Mouse (Mus musculus) liver, embryonic 13.5 days (tissue): ENCODE measurements at regions not wholly inside any gene's neighbourhood (a gene's known extent, or its start where the extent isn't known, plus 50 kb on each side); places are given as distances from the start of the nearest gene placed in this dataset.

Source experiments
- ATAC-seq: fragments of 200-750 bp; cut with Nextera tagmentation; 2 replicates; pipeline ENCODE4 v1.8.0; 2017; ENCODE audit warnings: low read depth, mild to moderate bottlenecking, moderate number of reproducible peaks, moderate library complexity
- DNase-seq: peaks from one replicate; pipeline ENCODE4 v3.0.0; 2022
- H3K27ac ChIP-seq: fragments of 300-500 bp; sonication (generic); 2 replicates; pipeline ENCODE4 v1.5.1; 2015; ENCODE audit warnings: moderate library complexity, mild to moderate bottlenecking, inconsistent platforms
- H3K27me3 ChIP-seq: fragments of 300-500 bp; sonication (generic); 2 replicates; pipeline ENCODE4 v1.6.1; 2015; ENCODE audit warnings: mild to moderate bottlenecking, inconsistent platforms
- H3K36me3 ChIP-seq: fragments of 300-500 bp; sonication (generic); 2 replicates; pipeline ENCODE4 v1.6.1; 2015; ENCODE audit warnings: mild to moderate bottlenecking, inconsistent platforms
- H3K4me1 ChIP-seq: fragments of 300-500 bp; sonication (generic); replicated peaks from 2 replicates; pipeline ENCODE4 v1.6.1; 2015; ENCODE audit warnings: inconsistent platforms
- H3K4me2 ChIP-seq: fragments of 300-500 bp; sonication (generic); 2 replicates; pipeline ENCODE4 v1.6.1; 2015; ENCODE audit warnings: inconsistent platforms, mild to moderate bottlenecking, moderate library complexity
- H3K4me3 ChIP-seq: fragments of 300-500 bp; sonication (generic); replicated peaks from 2 replicates; pipeline ENCODE4 v1.5.1; 2015; ENCODE audit warnings: mild to moderate bottlenecking, inconsistent platforms
- H3K9ac ChIP-seq: fragments of 300-500 bp; sonication (generic); 2 replicates; pipeline ENCODE4 v1.6.1; 2015; ENCODE audit warnings: mild to moderate bottlenecking, inconsistent platforms
- H3K9me3 ChIP-seq: fragments of 300-500 bp; sonication (generic); replicated peaks from 2 replicates; pipeline ENCODE4 v1.6.1; 2016; ENCODE audit warnings: inconsistent platforms
- WGBS: fragments of 180-500 bp; shearing (Covaris S2); methylation state at CpG from one replicate; pipeline ENCODE4 v1.1.7; 2015; ENCODE audit not compliant: insufficient replicate concordance; 5-methylcytosine and 5-hydroxymethylcytosine counted together

DNA sequence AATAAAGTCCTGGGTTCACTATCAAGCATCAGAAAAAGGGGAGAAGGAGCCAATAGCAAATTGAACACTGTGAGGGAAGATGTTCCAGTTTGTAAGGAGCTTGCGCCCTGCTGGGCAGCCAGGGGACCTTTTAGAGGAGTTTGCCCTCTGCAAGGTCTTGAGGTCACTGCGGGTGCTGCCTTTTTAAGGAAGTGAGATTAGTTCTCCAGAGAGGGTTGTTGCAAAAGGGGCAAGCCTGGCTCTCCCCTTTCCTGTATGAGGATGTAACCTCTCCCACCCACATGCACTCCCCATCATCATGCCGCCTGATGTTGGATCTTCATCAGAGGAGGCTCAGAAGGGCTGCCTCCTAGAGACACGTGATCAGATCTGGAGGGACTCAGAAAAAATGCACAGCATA, 237.4 kb downstream of the Mreg start:
- H3K27me3 ChIP-seq, result no peaks in the 10 kb centered on the region
- no peak overlapping the region for H3K4me3 ChIP-seq
- ATAC-seq, result 0 out of 2 replicates have a peak, but pooled peaks have one; percentile 20
- no peak overlapping the region for H3K27ac ChIP-seq
- no peaks in the 10 kb centered on the region for H3K4me1 ChIP-seq
- DNase-seq, result no peak
- 25% methylated on average over 4 of the region's 4 CpGs for WGBS
- no peaks in the 10 kb centered on the region for H3K36me3 ChIP-seq
- H3K9me3 ChIP-seq, result no peaks in the 10 kb centered on the region
- H3K9ac ChIP-seq, result no peak overlapping the region
- H3K4me2 ChIP-seq, result no peak overlapping the region

DNA sequence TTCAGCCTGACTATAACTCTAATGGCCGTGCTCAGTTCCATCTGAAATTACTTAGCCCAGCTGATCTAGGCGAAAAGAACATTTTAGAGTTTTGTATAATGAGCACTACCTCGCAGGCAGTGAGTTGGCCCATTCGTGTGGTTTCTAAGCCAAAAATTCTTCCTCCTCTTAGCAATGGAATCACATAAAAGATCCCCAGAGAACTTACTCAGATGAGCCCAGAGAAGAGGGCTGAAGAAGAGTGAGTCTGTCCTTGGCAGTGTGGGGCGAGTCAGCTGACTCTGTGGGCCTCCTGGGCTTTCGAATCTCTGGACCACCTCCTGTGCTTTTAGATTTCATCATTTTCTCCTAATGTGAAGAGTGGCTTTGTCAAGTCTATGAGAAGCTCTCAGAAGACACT, 240.2 kb downstream of the Mreg start:
- no peaks in the 10 kb centered on the region for H3K27me3 ChIP-seq
- no peak overlapping the region for H3K27ac ChIP-seq
- WGBS, result 67% methylated on average over 6 of the region's 6 CpGs
- H3K36me3 ChIP-seq, result no peaks in the 10 kb centered on the region
- no peak for DNase-seq
- H3K4me1 ChIP-seq, result no peaks in the 10 kb centered on the region
- H3K9me3 ChIP-seq, result no peaks in the 10 kb centered on the region
- H3K4me3 ChIP-seq, result no peak overlapping the region
- ATAC-seq, result no peak
- no peak overlapping the region for H3K4me2 ChIP-seq
- no peak overlapping the region for H3K9ac ChIP-seq

GRCm38 (mm10) chr1:71970771-71971170, 241.3 kb downstream of the Mreg start:
- WGBS, result 63% methylated on average over 2 of the region's 2 CpGs
- H3K4me3 ChIP-seq, result no peak overlapping the region
- H3K4me1 ChIP-seq, result no peaks in the 10 kb centered on the region
- DNase-seq (no peak), ATAC-seq (no peak)
- H3K27me3 ChIP-seq, result no peaks in the 10 kb centered on the region
- H3K4me2 ChIP-seq, result no peak overlapping the region
- H3K27ac ChIP-seq, result no peak overlapping the region
- H3K9ac ChIP-seq, result no peak overlapping the region
- H3K36me3 ChIP-seq, result no peaks in the 10 kb centered on the region
- H3K9me3 ChIP-seq, result no peaks in the 10 kb centered on the region

DNA sequence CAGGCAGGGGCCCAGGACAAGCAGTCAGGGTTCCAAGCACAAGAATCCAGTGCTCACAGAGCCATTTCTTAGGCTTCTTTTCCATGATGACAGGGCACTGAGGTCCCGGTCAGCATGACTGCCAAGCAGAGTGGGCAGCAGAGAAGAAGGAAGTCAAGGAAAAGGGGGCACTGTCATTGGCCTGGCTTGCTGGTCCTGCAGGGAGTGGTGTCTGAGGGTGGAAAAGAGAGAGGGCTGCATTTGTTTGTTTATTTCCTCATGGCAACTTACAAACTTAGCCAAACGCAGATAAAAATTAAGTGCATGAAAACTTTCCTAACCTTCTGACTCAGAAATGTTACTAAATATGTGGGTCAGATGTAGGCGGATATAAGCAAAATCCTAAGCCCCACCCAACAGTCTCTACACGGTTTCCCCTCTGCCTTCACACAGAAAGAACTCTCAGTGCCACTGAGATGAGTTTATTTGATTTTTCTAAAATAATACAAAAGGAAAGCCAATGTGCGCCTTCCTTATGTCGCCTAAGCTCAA, 244.5 kb downstream of the Mreg start:
- Histone ChIP-seq H3K9ac (no peak overlapping the region), H3K9me3 (no peaks in the 10 kb centered on the region), H3K27ac (no peak overlapping the region), H3K27me3 (no peaks in the 10 kb centered on the region), H3K4me1 (no peaks in the 10 kb centered on the region), H3K4me3 (no peak overlapping the region), H3K36me3 (no peaks in the 10 kb centered on the region), H3K4me2 (no peak overlapping the region)
- DNase-seq, result no peak
- no peak for ATAC-seq
- 76% methylated on average over 6 of the region's 6 CpGs for WGBS

DNA sequence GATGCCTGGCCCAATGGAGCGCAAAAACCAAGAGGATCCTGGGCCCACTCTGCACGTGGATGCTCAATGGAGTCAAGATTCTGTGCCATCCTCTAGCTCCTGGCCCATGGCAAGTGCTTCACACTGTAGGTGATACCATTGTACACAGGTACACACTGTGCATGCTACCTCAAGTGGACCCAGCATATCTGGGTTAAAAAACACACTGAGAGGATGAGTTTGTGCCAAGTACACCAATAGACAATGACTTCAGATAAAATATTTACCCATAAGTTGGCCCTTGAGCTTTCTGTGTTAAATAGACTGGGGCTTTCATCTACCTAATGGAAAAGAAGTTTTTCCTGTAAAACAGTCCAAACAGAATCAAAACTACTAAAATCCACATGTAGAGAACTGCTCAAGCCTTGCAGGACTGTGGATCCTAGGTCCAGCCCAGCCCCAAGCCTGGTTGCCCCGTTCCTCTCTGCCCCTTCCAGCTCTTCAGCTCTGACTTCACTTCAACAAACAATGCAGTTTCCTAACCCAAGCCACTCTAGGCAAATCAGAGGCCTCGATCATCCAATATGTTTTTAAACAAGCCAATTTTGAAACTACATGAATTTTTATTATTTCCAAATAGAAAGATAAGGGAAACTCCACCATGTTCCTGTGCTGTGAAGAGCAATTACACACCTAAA, 247.5 kb downstream of the Mreg start:
- no peak overlapping the region for H3K27ac ChIP-seq
- no peaks in the 10 kb centered on the region for H3K27me3 ChIP-seq
- H3K4me2 ChIP-seq, result no peak overlapping the region
- no peak for DNase-seq
- H3K4me1 ChIP-seq, result no peaks in the 10 kb centered on the region
- no peaks in the 10 kb centered on the region for H3K9me3 ChIP-seq
- no peak overlapping the region for H3K9ac ChIP-seq
- H3K4me3 ChIP-seq, result no peak overlapping the region
- H3K36me3 ChIP-seq, result no peaks in the 10 kb centered on the region
- 60% methylated on average over 4 of the region's 4 CpGs for WGBS
- no peak for ATAC-seq

DNA sequence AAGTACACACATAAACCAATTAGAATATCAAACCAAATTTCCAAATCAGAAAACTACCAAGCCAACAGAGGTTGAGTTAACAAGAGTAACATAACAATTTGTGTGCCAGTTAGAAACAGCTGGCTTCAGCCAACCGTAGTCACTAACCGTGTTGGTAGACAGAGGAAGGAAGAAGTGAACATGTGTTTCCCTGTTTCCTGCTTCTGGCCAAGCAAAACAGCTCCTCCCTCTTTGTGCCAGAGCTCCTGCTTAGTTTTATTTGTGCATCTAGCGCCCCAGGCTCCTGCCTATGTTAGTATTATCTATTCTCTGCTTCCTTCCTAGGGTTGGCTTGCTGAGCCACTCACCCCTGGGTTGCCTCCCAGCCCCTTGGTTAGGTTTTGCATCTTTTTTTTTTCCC, 255.2 kb downstream of the Mreg start:
- H3K27ac ChIP-seq, result no peak overlapping the region
- DNase-seq, result no peak

DNA sequence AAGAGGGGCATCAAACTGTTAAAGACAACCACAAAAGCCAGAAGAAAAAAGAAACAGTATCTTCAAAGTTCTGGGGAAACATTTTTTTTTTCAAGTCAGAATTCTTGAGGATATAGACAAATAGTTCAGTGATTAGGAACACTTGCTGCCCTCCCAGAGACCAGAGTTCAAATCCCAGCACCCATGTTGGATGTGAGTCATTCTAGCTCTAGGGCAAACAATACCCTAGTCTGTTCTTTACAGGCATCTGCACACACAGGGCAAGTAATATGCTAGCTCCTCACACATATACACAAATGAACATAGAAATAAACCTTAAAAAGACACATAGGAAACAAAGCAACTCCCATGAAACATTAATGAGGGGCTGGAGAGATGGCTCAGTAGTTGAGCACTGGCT, 256.8 kb downstream of the Mreg start:
- no peak for ATAC-seq
- Histone ChIP-seq H3K9me3 (no peaks in the 10 kb centered on the region), H3K4me2 (no peak overlapping the region)

More for the DNA sequence above, 255.2 kb downstream of the Mreg start:
- Histone ChIP-seq H3K4me3 (no peak overlapping the region), H3K4me1 (peaks cover 17% of the 10 kb centered on the region), H3K27me3 (no peaks in the 10 kb centered on the region), H3K9me3 (no peaks in the 10 kb centered on the region), H3K36me3 (no peaks in the 10 kb centered on the region), H3K9ac (no peak overlapping the region), H3K4me2 (no peak overlapping the region)
- WGBS, result 32% methylated on average over 3 of the region's 3 CpGs
- no peak for ATAC-seq

DNA sequence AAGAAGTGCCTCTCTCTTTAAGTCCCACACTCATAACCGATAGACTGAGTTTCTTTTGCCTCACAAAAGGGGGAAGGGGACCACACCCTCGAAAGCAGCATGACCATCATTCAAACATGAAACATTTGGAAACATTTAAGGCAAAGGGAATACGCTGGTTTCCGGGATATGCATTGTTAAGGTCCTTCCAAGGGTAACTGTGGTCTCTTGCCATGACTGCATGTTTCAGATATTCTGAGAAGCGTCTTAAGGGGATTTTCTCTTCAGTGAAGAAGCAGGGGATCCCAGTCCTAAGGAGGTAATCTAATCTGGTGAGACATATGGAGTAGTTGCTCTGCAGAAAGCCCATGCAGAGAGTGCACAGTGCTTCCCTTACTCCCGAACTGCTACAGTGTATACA, 258.8 kb downstream of the Mreg start:
- no peak for ATAC-seq
- WGBS, result 50% methylated on average over 6 of the region's 6 CpGs

More for the DNA sequence above, 256.8 kb downstream of the Mreg start:
- Histone ChIP-seq H3K4me1 (peaks cover 17% of the 10 kb centered on the region), H3K36me3 (no peaks in the 10 kb centered on the region), H3K4me3 (no peak overlapping the region), H3K9ac (no peak overlapping the region), H3K27ac (no peak overlapping the region), H3K27me3 (no peaks in the 10 kb centered on the region)
- no peak for DNase-seq

DNA sequence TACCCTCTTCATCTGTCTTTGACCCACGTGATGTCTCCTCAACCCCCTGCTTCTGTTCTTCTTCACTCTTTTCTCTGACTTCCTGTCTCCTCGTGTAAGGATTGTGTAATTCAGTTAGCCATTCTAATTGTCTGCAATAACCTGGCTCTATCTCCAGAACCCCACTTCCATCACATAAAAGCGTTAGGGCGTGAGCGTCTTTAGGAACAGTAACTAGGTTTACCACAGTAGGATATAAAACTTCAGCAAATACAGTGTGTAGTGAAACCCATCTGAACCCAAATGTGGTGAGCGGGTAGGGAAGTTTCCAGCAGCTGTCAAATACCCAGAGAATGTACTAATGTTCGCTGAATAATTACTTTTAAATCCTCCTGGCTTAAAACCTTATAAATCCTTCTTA, 262.6 kb downstream of the Mreg start:
- no peaks in the 10 kb centered on the region for H3K4me1 ChIP-seq
- no peak for ATAC-seq
- DNase-seq, result no peak
- WGBS, result 68% methylated on average over 7 of the region's 7 CpGs
- H3K4me3 ChIP-seq, result no peak overlapping the region
- no peak overlapping the region for H3K4me2 ChIP-seq
- H3K27me3 ChIP-seq, result no peaks in the 10 kb centered on the region
- H3K9me3 ChIP-seq, result no peaks in the 10 kb centered on the region
- H3K27ac ChIP-seq, result no peak overlapping the region
- no peak overlapping the region for H3K9ac ChIP-seq
- H3K36me3 ChIP-seq, result no peaks in the 10 kb centered on the region

More for the DNA sequence above, 258.8 kb downstream of the Mreg start:
- DNase-seq, result no peak
- no peak overlapping the region for H3K4me2 ChIP-seq
- peaks cover 15% of the 10 kb centered on the region for H3K4me1 ChIP-seq
- H3K27me3 ChIP-seq, result no peaks in the 10 kb centered on the region
- H3K36me3 ChIP-seq, result no peaks in the 10 kb centered on the region
- H3K9ac ChIP-seq, result no peak overlapping the region
- no peaks in the 10 kb centered on the region for H3K9me3 ChIP-seq
- H3K4me3 ChIP-seq, result no peak overlapping the region
- no peak overlapping the region for H3K27ac ChIP-seq

DNA sequence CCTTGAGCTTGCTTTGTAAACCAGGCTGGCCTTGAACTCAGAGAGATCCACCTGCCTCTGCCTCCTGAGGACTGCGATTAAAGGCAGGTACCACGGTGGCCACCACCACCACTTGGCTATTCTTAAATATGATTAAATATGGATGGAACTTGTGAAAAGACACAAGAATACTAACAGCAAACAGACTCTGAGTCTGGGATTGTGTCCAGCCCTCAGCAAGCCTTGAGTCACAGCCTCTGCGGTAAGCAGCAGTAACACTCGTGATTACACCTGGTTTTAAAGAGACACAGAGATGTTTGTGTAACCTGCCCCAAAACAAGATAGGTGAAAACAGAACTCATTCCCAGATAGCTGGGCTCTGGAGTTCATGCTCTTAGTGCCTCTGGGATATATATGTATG, 263.4 kb downstream of the Mreg start:
- H3K9me3 ChIP-seq, result no peaks in the 10 kb centered on the region
- no peak for ATAC-seq
- H3K9ac ChIP-seq, result no peak overlapping the region
- no peak for DNase-seq
- H3K27ac ChIP-seq, result no peak overlapping the region
- 85% methylated on average over 4 of the region's 4 CpGs for WGBS
- H3K4me2 ChIP-seq, result no peak overlapping the region
- H3K4me1 ChIP-seq, result no peaks in the 10 kb centered on the region
- no peak overlapping the region for H3K4me3 ChIP-seq
- H3K27me3 ChIP-seq, result no peaks in the 10 kb centered on the region
- H3K36me3 ChIP-seq, result no peaks in the 10 kb centered on the region

DNA sequence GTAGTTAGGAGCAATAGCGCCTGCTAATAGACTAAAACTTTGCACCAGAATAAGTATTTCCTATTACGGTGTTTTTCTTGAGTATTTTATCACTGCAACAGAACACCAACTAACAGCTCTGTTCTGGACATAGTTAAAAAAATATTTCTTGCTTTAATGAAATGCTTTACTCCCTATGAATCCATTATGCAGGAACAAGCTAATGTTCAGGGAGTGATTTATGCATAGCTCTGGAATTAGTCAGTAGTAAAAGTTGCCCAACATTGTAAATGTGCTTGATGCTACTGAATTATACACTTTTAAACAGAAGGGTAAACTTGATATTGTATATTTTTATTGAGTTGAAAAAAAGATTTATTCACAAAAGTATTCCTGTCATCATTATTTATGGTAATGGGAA, 264.6 kb downstream of the Mreg start:
- 80% methylated on average over 2 of the region's 2 CpGs for WGBS
- Histone ChIP-seq H3K27me3 (no peaks in the 10 kb centered on the region), H3K27ac (no peak overlapping the region), H3K4me1 (no peaks in the 10 kb centered on the region), H3K9ac (no peak overlapping the region), H3K4me2 (no peak overlapping the region), H3K36me3 (no peaks in the 10 kb centered on the region), H3K9me3 (no peaks in the 10 kb centered on the region), H3K4me3 (no peak overlapping the region)
- DNase-seq, result no peak
- ATAC-seq, result no peak

DNA sequence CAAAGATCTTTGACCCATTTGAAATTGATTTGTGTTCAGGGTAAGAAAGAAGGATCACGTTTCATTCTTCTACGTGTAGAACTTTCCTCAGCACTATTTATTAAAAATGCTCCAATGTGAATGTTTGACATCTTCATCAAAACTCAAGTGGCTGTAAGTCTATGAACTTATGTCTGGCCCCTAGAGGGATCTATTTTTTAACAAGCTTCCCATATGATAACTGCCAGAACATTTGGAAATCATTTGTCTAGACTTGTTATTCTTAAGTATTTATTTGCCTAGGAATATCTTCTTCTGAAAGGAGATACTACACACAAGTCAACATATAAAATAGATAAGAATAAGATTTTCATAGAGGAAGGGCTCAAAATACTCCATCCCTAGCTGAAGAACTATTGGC, 265.2 kb downstream of the Mreg start:
- Histone ChIP-seq H3K4me1 (no peaks in the 10 kb centered on the region), H3K27ac (no peak overlapping the region), H3K4me2 (no peak overlapping the region), H3K9ac (no peak overlapping the region), H3K4me3 (no peak overlapping the region), H3K27me3 (no peaks in the 10 kb centered on the region), H3K9me3 (no peaks in the 10 kb centered on the region), H3K36me3 (no peaks in the 10 kb centered on the region)
- DNase-seq (no peak), ATAC-seq (no peak)
- 71% methylated on average over 2 of the region's 2 CpGs for whole genome bisulfite sequencing
